Mouse (Mus musculus): ENCODE data around the gene Col23a1. TPM values are rescaled to one million over a fixed set of nuclear protein-coding genes. Genes with fewer than 3 reads are reported as not detected.

The Col23a1 gene
- polyA plus RNA-seq, 1 experiment from 2014 or later = 31.1 TPM

DNA sequence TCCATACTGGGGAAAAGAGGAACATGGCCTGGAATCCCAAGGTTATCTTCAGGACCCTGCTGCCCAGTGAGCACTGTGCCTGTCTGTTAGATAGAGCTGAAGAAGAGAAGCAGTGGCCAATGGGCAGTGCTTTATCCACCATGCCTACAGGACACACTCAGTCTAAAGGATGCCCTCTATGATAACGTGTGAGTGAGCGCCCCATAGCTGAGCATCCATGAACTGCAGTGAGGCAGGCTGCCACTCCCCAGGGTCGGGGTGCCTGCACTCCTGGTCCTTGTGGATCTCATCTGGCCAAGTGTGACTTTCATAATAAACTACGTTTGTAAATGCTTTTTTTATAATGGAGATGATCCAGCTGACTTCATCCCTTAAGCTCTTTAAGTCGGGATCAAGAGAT, 87.5 kb downstream of the Col23a1 start:
- ATAC-seq (replicated peaks; ENCODE audit: low FRiP score, low TSS enrichment, low read depth) (no peak), DNase-seq (ENCODE audit: low spot score) (no peak)
- Histone ChIP-seq H3K4me2 (ENCODE audit: low read length) (no peak overlapping the region), H3K4me3 (ENCODE audit: low read depth, low read length) (no peak overlapping the region), H3K9me3 (ENCODE audit: control insufficient read depth, low read length) (no peaks in the 10 kb centered on the region), H3K4me1 (replicated peaks; ENCODE audit: control insufficient read depth, insufficient read depth, low read length) (peaks cover 8% of the 10 kb centered on the region), H3K36me3 (ENCODE audit: control insufficient read depth, insufficient read depth, low read length) (no peaks in the 10 kb centered on the region), H3K27ac (ENCODE audit: low read depth) (no peak overlapping the region), H3K27me3 (replicated peaks; ENCODE audit: control insufficient read depth, insufficient read depth, low read length) (no peaks in the 10 kb centered on the region), H3K9ac (ENCODE audit: low read length) (no peak overlapping the region)
- 49% methylated on average over 5 of the region's 5 CpGs for WGBS

DNA sequence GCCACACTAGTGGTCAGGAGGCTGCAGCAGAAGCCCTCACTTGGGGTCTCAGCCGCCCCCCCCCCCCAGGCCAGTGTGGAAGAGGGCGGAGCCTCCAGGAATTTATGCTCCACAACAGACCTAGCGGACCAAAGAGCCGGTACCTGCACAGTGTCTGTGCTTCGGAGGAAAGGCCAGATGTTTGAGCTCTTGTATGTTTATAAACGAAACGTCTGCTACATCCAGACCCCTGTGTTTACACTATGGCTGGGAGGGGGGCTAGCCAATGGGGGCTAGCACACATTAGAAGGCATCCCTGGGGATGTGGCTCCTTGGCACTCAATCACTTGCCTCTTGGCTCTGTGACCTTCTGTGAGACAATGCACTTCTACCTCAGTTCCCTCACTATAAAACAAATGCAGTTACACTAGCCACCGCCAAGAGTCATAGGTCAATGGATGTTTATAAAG, 99.2 kb downstream of the Col23a1 start:
- H3K9me3 ChIP-seq (ENCODE audit: control insufficient read depth, low read length) = no peaks in the 10 kb centered on the region
- H3K27ac ChIP-seq (ENCODE audit: low read depth) = peak overlapping the region; percentile 80
- peaks cover 36% of the 10 kb centered on the region for H3K4me1 ChIP-seq (replicated peaks; ENCODE audit: control insufficient read depth, insufficient read depth, low read length)
- H3K4me3 ChIP-seq (ENCODE audit: low read depth, low read length) = no peak overlapping the region
- DNase-seq (ENCODE audit: low spot score) (peak; percentile 68), ATAC-seq (replicated peaks; ENCODE audit: low FRiP score, low TSS enrichment, low read depth) (peak; percentile 78)
- no peaks in the 10 kb centered on the region for H3K36me3 ChIP-seq (ENCODE audit: control insufficient read depth, insufficient read depth, low read length)
- H3K9ac ChIP-seq (ENCODE audit: low read length) = no peak overlapping the region
- peak overlapping the region; percentile 13; the same call in 1 of the 2 replicates for H3K4me2 ChIP-seq (ENCODE audit: low read length)
- 31% methylated on average over 8 of the region's 8 CpGs for WGBS
- H3K27me3 ChIP-seq (replicated peaks; ENCODE audit: control insufficient read depth, insufficient read depth, low read length) = no peaks in the 10 kb centered on the region

- Histone ChIP-seq H3K4me1 (replicated peaks; ENCODE audit: control insufficient read depth, insufficient read depth, low read length) (peaks cover 42% of the 10 kb centered on the region), H3K36me3 (ENCODE audit: control insufficient read depth, insufficient read depth, low read length) (no peaks in the 10 kb centered on the region), H3K27ac (ENCODE audit: low read depth) (peak overlapping the region; percentile 80), H3K4me3 (ENCODE audit: low read depth, low read length) (no peak overlapping the region), H3K27me3 (replicated peaks; ENCODE audit: control insufficient read depth, insufficient read depth, low read length) (no peaks in the 10 kb centered on the region), H3K4me2 (ENCODE audit: low read length) (peak overlapping the region; percentile 28; the same call in 1 of the 2 replicates), H3K9me3 (ENCODE audit: control insufficient read depth, low read length) (no peaks in the 10 kb centered on the region), H3K9ac (ENCODE audit: low read length) (no peak overlapping the region)
- 39% methylated on average over 10 of the region's 10 CpGs for WGBS
- ATAC-seq (replicated peaks; ENCODE audit: low FRiP score, low TSS enrichment, low read depth) = no peak
- no peak for DNase-seq (ENCODE audit: low spot score)
Observed at GRCm38 (mm10) chr11:51389763-51390162, 100.0 kb downstream of the Col23a1 start.

GRCm38 (mm10) chr11:51390521-51390920, 100.8 kb downstream of the Col23a1 start:
- H3K27ac ChIP-seq (ENCODE audit: low read depth) = peak overlapping the region; percentile 80
- no peaks in the 10 kb centered on the region for H3K27me3 ChIP-seq (replicated peaks; ENCODE audit: control insufficient read depth, insufficient read depth, low read length)
- H3K9me3 ChIP-seq (ENCODE audit: control insufficient read depth, low read length) = no peaks in the 10 kb centered on the region
- ATAC-seq (replicated peaks; ENCODE audit: low FRiP score, low TSS enrichment, low read depth) = no peak
- H3K36me3 ChIP-seq (ENCODE audit: control insufficient read depth, insufficient read depth, low read length) = no peaks in the 10 kb centered on the region
- H3K9ac ChIP-seq (ENCODE audit: low read length) = no peak overlapping the region
- H3K4me3 ChIP-seq (ENCODE audit: low read depth, low read length) = no peak overlapping the region
- H3K4me1 ChIP-seq (replicated peaks; ENCODE audit: control insufficient read depth, insufficient read depth, low read length) = peaks cover 45% of the 10 kb centered on the region
- H3K4me2 ChIP-seq (ENCODE audit: low read length) = no peak overlapping the region
- 31% methylated on average over 3 of the region's 3 CpGs for WGBS
- DNase-seq (ENCODE audit: low spot score) = no peak

DNA sequence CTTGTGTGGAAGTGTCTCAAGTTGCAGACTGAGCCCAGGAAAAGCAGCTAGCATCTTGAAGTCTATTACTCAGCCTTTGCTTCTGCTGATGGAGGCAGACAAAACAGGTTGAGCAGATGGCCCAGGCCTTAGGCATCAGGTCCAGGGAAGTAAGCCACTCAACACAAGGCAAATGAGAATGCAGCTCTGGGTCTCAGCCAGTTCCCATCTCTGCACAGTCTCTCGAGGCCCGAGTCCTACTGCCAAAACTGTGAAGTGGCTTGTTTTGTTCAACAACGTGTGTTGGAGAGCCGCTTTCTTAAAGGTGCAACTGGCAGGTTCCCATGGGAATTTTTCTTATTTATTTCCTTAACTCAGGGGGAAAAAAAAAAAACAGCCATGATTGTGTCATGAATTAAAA, 101.8 kb downstream of the Col23a1 start:
- ATAC-seq (replicated peaks; ENCODE audit: low FRiP score, low TSS enrichment, low read depth) (no peak), DNase-seq (ENCODE audit: low spot score) (no peak)
- H3K36me3 ChIP-seq (ENCODE audit: control insufficient read depth, insufficient read depth, low read length) = no peaks in the 10 kb centered on the region
- 39% methylated on average over 4 of the region's 4 CpGs for WGBS
- peak overlapping the region; percentile 80 for H3K27ac ChIP-seq (ENCODE audit: low read depth)
- peaks cover 45% of the 10 kb centered on the region for H3K4me1 ChIP-seq (replicated peaks; ENCODE audit: control insufficient read depth, insufficient read depth, low read length)
- no peaks in the 10 kb centered on the region for H3K9me3 ChIP-seq (ENCODE audit: control insufficient read depth, low read length)
- H3K9ac ChIP-seq (ENCODE audit: low read length) = no peak overlapping the region
- H3K4me2 ChIP-seq (ENCODE audit: low read length) = no peak overlapping the region
- H3K4me3 ChIP-seq (ENCODE audit: low read depth, low read length) = no peak overlapping the region
- H3K27me3 ChIP-seq (replicated peaks; ENCODE audit: control insufficient read depth, insufficient read depth, low read length) = no peaks in the 10 kb centered on the region

DNA sequence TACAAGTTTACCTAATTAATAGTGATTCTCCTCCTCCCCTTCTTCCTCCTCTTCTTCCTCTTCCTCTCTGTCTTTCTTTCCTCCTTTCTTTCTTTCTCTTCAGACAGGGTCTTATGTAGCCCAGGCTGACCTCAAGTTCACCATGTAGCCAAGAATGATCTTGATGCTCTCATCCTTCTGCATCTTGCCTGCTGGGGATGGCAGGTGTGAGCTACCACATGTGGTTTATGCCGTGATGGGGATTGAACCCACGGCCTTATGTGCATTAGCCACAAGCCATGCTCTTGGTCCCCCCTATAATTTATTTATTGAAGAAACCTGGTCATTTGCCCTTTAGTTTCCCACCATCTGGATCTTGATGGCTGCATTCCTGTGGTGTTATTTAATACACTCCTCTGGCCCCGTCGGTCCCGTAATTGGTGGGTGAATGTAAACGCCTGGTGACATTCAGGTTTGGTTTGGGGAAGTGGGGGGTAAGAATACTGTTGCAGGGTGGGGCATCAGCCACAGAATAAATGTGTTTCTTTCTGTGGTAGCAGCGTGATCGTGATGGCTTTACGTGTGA, 104.7 kb downstream of the Col23a1 start:
- Histone ChIP-seq H3K4me2 (ENCODE audit: low read length) (no peak overlapping the region), H3K9me3 (ENCODE audit: control insufficient read depth, low read length) (no peaks in the 10 kb centered on the region), H3K9ac (ENCODE audit: low read length) (no peak overlapping the region), H3K27me3 (replicated peaks; ENCODE audit: control insufficient read depth, insufficient read depth, low read length) (no peaks in the 10 kb centered on the region), H3K4me3 (ENCODE audit: low read depth, low read length) (no peak overlapping the region), H3K4me1 (replicated peaks; ENCODE audit: control insufficient read depth, insufficient read depth, low read length) (peaks cover 49% of the 10 kb centered on the region), H3K36me3 (ENCODE audit: control insufficient read depth, insufficient read depth, low read length) (no peaks in the 10 kb centered on the region), H3K27ac (ENCODE audit: low read depth) (no peak overlapping the region)
- DNase-seq (ENCODE audit: low spot score) (no peak), ATAC-seq (replicated peaks; ENCODE audit: low FRiP score, low TSS enrichment, low read depth) (no peak)
- WGBS = 45% methylated on average over 9 of the region's 9 CpGs

DNA sequence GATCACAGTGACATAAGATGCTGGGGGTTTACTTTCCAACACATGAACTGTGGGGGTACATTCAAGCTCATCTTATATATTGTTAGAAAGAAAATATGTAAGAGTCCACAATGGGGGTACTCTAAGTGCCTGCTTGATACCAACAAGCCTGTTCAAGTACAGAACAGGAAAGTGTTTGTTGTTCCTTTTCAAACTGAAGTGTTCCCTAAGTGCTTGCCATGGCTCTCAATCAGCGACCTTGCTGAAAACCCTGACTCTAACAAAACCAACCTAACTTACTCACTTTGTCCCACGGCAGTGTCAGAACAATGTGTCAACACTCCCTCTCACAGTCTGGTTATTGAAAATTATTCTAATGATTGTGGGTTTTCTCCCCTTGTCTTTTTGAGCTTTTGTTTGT, 106.7 kb downstream of the Col23a1 start:
- ATAC-seq (replicated peaks; ENCODE audit: low FRiP score, low TSS enrichment, low read depth) (no peak), DNase-seq (ENCODE audit: low spot score) (no peak)
- H3K9ac ChIP-seq (ENCODE audit: low read length) = no peak overlapping the region
- WGBS = 64% methylated on average over 2 of the region's 2 CpGs
- H3K9me3 ChIP-seq (ENCODE audit: control insufficient read depth, low read length) = no peaks in the 10 kb centered on the region
- H3K4me1 ChIP-seq (replicated peaks; ENCODE audit: control insufficient read depth, insufficient read depth, low read length) = peaks cover 31% of the 10 kb centered on the region
- H3K4me2 ChIP-seq (ENCODE audit: low read length) = no peak overlapping the region
- no peaks in the 10 kb centered on the region for H3K27me3 ChIP-seq (replicated peaks; ENCODE audit: control insufficient read depth, insufficient read depth, low read length)
- no peaks in the 10 kb centered on the region for H3K36me3 ChIP-seq (ENCODE audit: control insufficient read depth, insufficient read depth, low read length)
- H3K4me3 ChIP-seq (ENCODE audit: low read depth, low read length) = no peak overlapping the region
- no peak overlapping the region for H3K27ac ChIP-seq (ENCODE audit: low read depth)

DNA sequence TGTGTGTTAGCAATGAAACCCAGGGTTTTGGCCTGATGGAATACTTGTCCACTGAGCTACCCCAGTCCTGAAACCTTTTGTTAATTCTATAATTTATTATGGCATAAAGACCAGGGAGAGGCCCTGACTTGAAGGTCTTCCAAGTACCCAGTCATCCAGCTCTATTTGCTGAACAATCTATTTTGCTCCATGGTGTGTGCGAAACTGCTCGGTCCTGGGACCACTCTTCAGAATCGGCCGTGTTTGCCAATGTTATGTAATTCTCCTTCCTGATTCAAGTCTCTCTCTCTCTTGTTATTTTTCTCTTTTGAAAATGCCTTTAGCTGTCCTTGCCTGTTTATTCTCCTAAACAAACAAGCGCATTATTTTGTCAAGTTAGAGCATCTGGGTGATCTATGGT, 108.4 kb downstream of the Col23a1 start:
- no peaks in the 10 kb centered on the region for H3K27me3 ChIP-seq (replicated peaks; ENCODE audit: control insufficient read depth, insufficient read depth, low read length)
- peaks cover 25% of the 10 kb centered on the region for H3K4me1 ChIP-seq (replicated peaks; ENCODE audit: control insufficient read depth, insufficient read depth, low read length)
- no peak for ATAC-seq (replicated peaks; ENCODE audit: low FRiP score, low TSS enrichment, low read depth)
- 58% methylated on average over 5 of the region's 5 CpGs for WGBS
- H3K36me3 ChIP-seq (ENCODE audit: control insufficient read depth, insufficient read depth, low read length) = no peaks in the 10 kb centered on the region
- no peak overlapping the region for H3K4me3 ChIP-seq (ENCODE audit: low read depth, low read length)
- no peak overlapping the region for H3K9ac ChIP-seq (ENCODE audit: low read length)
- H3K4me2 ChIP-seq (ENCODE audit: low read length) = no peak overlapping the region
- no peaks in the 10 kb centered on the region for H3K9me3 ChIP-seq (ENCODE audit: control insufficient read depth, low read length)
- peak overlapping the region; percentile 48 for H3K27ac ChIP-seq (ENCODE audit: low read depth)
- DNase-seq (ENCODE audit: low spot score) = no peak

DNA sequence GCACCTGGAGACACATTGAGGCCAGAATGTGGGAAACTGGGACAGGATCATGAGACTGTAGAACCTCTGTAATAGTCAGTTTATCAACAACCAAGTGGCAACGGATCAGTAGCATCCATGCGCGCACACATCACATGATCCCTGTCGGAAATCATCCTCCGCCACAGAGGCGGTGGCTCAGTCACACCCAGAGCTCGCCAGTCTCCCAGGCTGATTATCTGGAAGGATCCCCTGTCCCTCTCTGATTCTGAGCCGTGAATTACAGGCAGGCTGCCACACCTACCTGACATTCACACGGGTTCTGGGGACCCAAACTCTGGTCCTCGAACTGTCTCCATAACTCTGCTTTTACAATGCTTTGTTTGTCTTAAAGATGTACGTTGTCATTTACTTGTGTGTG, 110.6 kb downstream of the Col23a1 start:
- Histone ChIP-seq H3K36me3 (ENCODE audit: control insufficient read depth, insufficient read depth, low read length) (no peaks in the 10 kb centered on the region), H3K27ac (ENCODE audit: low read depth) (no peak overlapping the region), H3K4me1 (replicated peaks; ENCODE audit: control insufficient read depth, insufficient read depth, low read length) (peaks cover 16% of the 10 kb centered on the region), H3K9ac (ENCODE audit: low read length) (no peak overlapping the region), H3K9me3 (ENCODE audit: control insufficient read depth, low read length) (no peaks in the 10 kb centered on the region), H3K4me3 (ENCODE audit: low read depth, low read length) (no peak overlapping the region), H3K27me3 (replicated peaks; ENCODE audit: control insufficient read depth, insufficient read depth, low read length) (no peaks in the 10 kb centered on the region), H3K4me2 (ENCODE audit: low read length) (no peak overlapping the region)
- no peak for ATAC-seq (replicated peaks; ENCODE audit: low FRiP score, low TSS enrichment, low read depth)
- DNase-seq (ENCODE audit: low spot score) = no peak
- 83% methylated on average over 11 of the region's 11 CpGs for WGBS
